Mouse (Mus musculus) mesoderm, embryonic 11.5 days (tissue): ENCODE data around the gene Gm20388.
"Not testable (repeated sequence)": the region's sequence is repeated elsewhere in the genome, so short reads cannot be mapped to it uniquely, and the experiment has no call there.

Experiments used
- DNase-seq: peaks from one replicate; pipeline ENCODE4 v3.0.0-alpha.2; 2012; ENCODE audit warnings: low read depth, low spot score

Gene Gm20388

GRCm38 (mm10) chr8:123799434-123799833 lies 3888.8 kb downstream of the Gm20388 start:
- DNase-seq: no peak

DNA sequence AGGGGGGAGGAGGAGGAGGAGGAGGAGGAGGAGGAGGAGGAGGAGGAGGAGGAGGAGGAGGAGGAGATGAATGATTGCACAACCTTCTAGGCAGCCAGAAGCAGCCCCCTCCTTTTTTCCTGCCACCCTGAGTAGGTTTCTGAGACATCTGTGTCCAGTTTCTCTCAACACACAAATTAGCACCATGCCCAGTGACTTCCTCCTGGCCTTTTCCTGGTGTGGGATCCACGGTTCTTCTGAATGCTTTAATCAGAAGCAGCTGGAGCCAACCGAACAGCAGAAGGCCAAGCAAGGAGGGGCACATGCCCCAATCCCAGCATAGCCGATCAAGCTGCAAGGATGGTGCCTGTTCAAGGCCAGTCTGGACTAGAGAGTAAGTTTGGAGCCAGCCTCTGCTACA lies 3889.2 kb downstream of the Gm20388 start:
- DNase-seq: peak; percentile 62

GRCm38 (mm10) chr8:123800867-123801266 lies 3890.2 kb downstream of the Gm20388 start:
- no peak for DNase-seq

DNA sequence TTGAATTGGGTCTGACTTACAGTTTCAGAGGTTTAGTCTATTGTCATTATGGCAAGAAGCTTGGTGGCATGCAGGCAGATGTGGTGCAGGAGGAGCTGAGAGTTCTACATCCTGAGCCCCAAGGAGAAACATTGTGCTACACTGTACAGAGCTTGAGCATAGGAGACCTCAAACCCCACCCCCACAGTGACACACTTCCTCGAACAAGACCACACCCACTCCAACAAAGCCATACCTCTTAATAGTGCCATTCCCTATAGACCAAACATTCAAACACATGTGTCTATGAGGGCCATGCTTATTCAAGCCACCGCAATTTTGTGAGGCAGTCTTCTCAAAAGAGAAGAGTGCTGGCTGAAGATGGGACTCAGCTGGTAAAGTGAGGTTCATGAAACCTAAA lies 3890.9 kb downstream of the Gm20388 start:
- DNase-seq: no peak

DNA sequence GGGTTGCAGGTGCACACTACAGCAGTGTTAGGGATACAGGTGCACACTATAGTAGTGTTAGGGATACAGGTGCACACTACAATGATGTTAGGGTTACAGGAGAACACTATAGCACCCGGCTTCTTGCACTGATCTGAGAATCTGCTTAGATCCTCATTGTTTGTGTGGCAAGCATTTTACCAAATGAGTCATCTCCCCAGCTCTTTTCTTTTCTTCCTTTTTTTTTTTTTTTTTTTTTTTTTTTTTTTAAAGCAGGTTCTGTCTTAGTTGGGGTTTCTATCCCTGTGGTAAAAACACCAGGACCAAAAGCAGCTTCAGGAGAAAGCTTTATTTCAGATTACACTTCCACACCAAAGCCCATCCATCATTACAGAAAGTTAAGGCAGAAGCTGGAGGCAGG lies 3893.0 kb downstream of the Gm20388 start:
- no peak for DNase-seq

- no peak for DNase-seq
These were observed 3893.9 kb downstream of the Gm20388 start for GRCm38 (mm10) chr8:123804586-123804985.

GRCm38 (mm10) chr8:123805209-123805717 lies 3894.6 kb downstream of the Gm20388 start:
- no peak for DNase-seq

DNA sequence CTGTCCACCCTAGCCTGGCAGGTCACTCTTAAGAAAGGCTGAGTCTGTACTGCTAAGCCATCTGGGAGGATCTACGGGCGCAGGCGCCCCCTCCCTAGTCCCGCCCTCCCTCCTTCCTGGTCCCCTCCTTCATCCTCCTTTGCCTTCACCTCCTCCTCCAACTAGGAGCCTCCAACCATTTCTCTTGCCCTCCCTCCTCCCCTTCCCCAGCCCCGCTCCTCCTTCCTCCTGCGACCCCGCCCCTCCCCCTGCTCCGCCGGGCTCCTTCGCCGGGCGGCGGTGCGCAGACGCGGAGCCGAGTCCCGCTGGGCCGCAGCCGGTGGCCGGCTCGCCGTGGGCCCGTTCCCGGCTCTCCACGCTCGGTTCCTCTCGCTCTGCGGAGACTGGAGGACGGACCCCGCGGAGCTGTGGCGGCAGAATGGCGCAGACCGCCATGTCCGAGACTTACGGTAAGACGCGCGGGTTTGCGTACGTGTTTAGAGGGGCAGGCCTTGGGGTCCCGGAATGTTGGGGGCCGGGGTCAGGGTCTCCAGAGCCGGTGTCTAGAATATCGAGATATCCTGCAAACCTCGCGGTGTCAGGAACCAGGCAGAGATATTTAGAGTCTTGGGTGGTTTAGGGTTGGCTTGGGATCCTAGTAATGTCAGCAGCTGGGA lies 3895.2 kb downstream of the Gm20388 start, which contains the start of gene Rab4a:
Gene Rab4a, plus strand, starts transcription at position 268 of the 656 bp plus-strand sequence.
- peak; percentile 94 for DNase-seq

DNA sequence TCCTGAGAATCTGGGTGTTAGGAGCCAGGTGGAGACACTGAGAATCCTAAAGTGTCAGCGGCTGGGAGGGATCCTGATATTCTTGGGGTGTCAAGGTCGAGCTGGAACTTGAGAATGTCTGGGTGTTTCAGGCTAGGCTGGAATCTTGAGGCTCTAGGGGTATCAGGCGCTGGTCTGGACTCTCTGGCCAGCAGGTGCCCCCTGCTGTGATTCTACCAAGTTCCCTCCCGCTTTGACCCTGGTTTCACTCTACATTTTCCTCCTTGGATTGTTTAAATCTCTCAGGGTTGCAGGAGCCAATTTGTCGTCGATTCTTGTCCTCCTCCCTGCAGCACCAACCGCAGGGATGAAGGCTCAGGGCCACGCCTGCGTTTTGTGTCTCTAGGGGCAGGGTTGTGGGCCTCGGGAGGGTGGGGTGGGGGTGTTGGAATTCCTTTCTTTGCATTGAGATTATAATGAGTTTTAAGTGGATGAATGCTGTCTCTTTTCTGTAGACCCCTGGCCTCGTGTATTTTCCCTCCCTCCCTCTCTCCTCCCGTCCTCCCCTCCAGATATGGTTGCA lies 3895.8 kb downstream of the Gm20388 start:
- no peak for DNase-seq

DNA sequence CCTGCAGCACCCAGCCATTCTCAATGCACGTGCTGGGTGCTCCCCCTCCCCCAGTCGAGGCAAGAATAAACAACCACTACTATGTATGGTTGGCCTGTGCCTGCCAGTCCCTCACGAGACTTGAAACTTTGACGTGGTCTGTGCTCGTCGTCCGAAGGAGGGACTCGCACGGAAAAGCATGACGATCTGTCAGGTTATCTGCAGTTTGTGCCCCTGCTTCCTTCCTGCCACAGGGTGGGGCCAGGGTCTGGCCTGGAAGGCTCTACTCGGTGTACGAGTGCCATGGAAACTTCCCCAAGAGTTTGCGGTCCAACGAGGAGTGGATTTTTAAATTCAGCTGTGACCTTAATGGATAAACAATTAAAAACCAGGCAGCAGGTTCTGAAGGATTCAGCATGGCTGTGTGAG lies 3896.4 kb downstream of the Gm20388 start:
- no peak for DNase-seq

DNA sequence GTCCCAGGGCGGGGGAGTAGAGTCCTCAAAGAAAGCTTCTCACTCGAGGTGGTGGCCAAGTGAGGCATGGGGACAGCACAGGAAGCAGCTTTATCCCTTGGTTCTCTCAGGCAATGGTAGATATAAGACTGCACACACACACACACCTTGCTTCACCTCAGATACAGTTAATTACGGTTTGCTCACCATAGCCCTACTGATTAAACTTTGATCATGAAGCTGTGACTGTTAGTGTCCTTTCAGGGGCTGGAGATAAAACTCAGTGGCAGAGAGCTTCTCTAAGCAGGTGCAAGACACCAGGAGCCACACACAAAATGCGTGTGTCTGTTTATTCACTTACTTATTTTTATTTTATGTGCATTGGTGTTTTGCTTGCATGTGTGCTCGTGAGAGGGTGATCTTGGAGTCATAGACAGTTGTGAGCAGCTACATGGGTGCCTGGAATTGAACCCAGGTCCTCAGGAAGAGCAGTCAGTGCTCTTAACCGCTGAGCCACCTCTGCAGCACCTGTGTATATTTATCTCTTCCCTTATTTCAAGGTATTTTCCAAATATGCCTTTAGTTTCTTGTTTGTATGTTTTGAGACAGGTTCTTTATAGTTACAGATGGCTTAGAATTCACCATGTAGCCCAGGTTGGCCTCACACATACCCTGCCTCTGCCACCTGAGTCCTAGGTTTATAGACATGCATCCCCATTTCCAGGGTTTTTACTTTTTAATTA lies 3897.4 kb downstream of the Gm20388 start:
- DNase-seq: no peak

DNA sequence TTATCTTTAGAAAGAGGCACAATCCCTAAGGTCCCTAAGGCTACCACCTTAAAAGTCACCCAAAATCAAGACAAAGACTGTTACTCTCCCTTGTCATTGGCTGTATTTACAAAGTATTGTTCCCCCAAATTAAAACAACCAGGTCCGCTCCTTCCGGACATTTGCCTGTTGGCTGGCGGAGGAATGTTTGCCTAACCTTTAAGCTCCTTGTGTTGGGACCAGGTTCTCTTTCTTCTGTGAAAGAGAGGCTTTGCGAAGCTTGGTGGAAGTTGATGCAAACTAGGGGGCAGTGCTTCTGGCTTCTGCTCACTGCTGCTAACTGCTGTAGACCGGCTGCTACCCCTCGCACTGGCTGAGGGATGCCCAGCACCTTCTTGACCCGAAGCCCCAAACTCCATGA lies 3898.0 kb downstream of the Gm20388 start:
- no peak for DNase-seq

- not testable (repeated sequence) for DNase-seq
These were observed 3898.7 kb downstream of the Gm20388 start for GRCm38 (mm10) chr8:123809342-123809741.

DNA sequence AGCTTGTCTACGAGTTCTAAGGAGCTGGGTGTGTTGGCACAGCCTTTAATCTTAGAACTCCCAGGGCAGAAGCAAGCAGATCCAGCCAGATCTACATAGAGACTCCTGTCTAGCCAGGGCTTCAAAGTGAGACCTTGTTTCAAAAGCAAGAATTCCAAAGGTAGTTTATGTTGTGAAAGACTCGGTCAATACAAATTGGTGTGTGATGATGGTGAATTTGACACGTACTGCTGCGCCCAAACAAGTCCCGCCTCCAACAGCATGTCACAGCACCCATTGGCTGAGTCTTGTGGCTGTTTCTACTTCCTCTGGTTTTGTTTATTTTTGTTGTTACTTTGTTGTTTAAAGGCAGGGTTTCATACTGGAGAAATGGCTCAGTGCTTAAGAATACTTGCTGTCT lies 3901.6 kb downstream of the Gm20388 start:
- no peak for DNase-seq

DNA sequence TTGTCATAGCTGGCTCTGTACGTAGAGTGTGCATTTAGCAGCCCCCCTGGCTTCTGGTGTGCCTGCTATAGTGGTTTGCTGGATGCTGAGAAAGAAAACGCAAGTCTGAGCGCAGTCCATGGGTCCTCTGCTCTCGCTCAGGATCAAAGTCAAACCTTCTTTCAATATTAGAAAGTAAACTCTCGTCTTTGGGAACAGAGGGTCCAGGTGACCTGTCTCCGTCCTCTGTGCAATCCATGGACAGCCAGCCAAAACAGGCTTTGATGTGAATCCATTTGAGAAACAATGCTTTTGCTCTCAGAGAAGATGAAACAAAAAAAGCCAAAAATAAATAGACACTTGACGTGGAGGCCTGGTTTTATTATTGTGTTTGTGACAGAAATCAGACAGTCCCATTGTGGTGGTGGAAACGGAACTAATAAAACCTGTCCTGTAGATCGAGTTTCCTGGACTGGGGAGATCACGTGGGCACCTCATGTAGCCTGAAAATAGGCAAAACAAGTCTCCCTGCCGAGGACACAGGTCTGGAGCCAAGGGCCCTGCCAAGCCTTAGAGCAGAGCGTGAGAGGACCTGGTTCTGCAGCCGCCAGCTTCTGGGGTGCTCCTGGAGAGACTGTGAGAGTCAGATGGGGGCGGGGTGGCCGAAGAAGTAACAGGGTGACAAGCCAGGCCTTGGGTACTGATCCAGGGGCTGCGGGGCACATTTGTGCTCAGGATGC lies 3902.7 kb downstream of the Gm20388 start:
- no peak for DNase-seq

DNA sequence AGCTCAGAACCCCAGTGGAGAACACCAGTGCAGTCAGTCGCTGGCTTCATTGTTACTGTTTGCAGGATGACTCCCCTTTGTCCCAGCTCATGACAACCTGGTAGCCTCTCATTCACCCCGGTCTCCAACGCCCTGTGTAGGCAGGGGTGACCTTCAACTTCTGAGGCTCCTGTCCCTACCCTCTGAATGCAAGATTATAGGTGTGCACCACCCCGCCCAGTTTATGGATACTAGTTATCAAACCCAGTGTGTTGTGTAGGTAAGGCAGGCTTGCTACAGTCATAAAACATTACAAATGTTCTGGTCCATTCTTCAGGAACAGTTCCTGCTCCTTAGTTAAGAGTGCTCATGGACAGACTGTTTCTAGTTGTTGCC lies 3903.2 kb downstream of the Gm20388 start:
- DNase-seq: no peak

DNA sequence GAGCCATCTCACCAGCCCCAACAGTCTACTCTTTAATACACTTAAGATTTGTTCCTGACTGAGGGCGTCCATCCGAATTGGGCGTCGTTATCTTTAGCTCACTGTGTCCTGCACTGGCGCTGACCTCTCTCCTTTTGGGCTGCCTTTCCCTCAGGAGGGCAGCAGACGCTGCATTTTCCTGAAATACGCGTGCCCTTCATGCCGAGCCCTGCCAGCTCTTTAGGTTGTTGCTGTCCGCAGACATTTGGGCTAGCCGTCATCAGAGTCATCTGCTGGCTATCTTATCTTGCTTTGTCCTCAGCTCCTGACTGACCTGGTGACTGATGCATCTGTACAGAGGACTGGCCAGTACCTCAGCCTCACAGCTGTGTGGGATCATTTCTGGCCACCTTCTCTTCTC lies 3904.7 kb downstream of the Gm20388 start:
- no peak for DNase-seq

- no peak for DNase-seq
These were observed 3906.3 kb downstream of the Gm20388 start for GRCm38 (mm10) chr8:123816939-123817338.

DNA sequence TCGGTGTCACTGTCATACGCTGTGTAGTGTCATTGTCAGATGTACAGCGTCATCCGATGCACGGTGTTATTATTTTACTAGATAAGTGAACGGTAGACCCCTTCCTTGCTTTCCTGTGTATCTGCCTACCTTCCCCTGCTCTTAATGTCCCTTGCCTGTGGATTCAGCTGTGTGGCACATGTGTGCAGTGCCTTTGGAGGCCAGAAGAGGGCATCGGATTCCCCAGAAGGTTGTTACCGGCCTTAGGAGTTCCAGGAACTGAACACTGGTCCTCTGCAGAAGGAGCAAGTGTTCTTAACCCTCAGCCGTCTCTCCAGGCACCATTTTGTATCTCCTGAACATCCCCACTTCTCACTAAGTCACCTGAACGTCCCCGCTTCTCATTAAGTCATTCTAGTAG lies 3907.1 kb downstream of the Gm20388 start:
- DNase-seq: no peak

GRCm38 (mm10) chr8:123819683-123820610 lies 3909.3 kb downstream of the Gm20388 start:
- DNase-seq: no peak

DNA sequence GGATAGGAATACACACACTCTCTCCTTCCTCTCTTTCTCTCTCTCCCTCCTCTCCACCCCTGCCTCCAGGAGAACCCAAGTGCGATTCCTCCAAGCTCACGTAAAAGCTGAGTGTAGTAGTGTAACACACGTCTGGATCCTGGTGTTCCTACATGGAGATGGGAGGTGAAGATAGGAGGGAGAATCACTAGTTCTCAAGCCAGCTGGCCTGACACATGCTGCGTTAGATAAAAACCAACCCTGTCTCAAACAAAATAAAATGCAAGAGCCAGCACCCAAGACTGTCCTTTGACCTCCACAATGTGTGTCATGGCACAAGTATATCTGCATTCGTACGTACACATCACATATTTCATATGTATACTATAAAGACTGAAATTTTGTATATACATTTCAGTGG lies 3910.1 kb downstream of the Gm20388 start:
- no peak for DNase-seq
